Mouse (Mus musculus) neural tube, embryonic 11.5 days (tissue): ENCODE results near the gene Suclg1. TPM values are rescaled to one million over a fixed set of nuclear protein-coding genes. Genes with fewer than 3 reads are reported as not detected.

Experiments
- ATAC-seq: fragments of 200-750 bp; cut with Nextera tagmentation; 2 replicates; pipeline ENCODE4 v1.8.0; 2017; ENCODE audit warnings: moderate number of reproducible peaks, mild to moderate bottlenecking, moderate TSS enrichment, moderate library complexity; ENCODE audit not compliant: insufficient read depth, low FRiP score, low TSS enrichment
- DNase-seq: peaks from one replicate; pipeline ENCODE4 v3.0.0-alpha.2; 2015; ENCODE audit warnings: low spot score
- H3K27ac ChIP-seq: fragments of 300-500 bp; sonication (generic); 2 replicates; pipeline ENCODE4 v1.5.1; 2014; ENCODE audit warnings: low read depth, mild to moderate bottlenecking, low read length
- H3K27me3 ChIP-seq: fragments of 300-500 bp; sonication (generic); 2 replicates; pipeline ENCODE4 v1.6.1; 2014; ENCODE audit warnings: mild to moderate bottlenecking, low read length, mixed read lengths; ENCODE audit not compliant: control insufficient read depth, insufficient read depth
- H3K36me3 ChIP-seq: fragments of 300-500 bp; sonication (generic); 2 replicates; pipeline ENCODE4 v1.6.1; 2014; ENCODE audit warnings: mild to moderate bottlenecking, low read length, moderate library complexity, mixed read lengths; ENCODE audit not compliant: control insufficient read depth, insufficient read depth
- H3K4me1 ChIP-seq: fragments of 300-500 bp; sonication (generic); 2 replicates; pipeline ENCODE4 v1.6.1; 2014; ENCODE audit warnings: low read length, mixed read lengths; ENCODE audit not compliant: control insufficient read depth, insufficient read depth
- H3K4me2 ChIP-seq: fragments of 300-500 bp; sonication (generic); 2 replicates; pipeline ENCODE4 v1.6.1; 2014; ENCODE audit warnings: low read depth, mild to moderate bottlenecking, moderate library complexity
- H3K4me3 ChIP-seq: fragments of 300-500 bp; sonication (generic); 2 replicates; pipeline ENCODE4 v1.5.1; 2014; ENCODE audit warnings: low read depth, low read length
- H3K9ac ChIP-seq: fragments of 300-500 bp; sonication (generic); 2 replicates; pipeline ENCODE4 v1.6.1; 2014; ENCODE audit warnings: mild to moderate bottlenecking, low read length
- H3K9me3 ChIP-seq: fragments of 300-500 bp; sonication (generic); 2 replicates; pipeline ENCODE4 v1.6.1; 2016; ENCODE audit warnings: low read length; ENCODE audit not compliant: control insufficient read depth
- WGBS: fragments of 180-500 bp; shearing (Covaris S2); extraction: QIAGEN DNeasy Blood & Tissue Kit; methylation state at CpG from one replicate; pipeline ENCODE4 v1.1.7; 2014; 5-methylcytosine and 5-hydroxymethylcytosine counted together
- polyA plus RNA-seq: library from polyadenylated mRNA; unstranded; fragments of >200 nt; fragmentation: Nextera tagmentation; extraction: Ambion mirVana; gene quantifications from 2 replicates; pipeline ENCODE4 v1.2.1, GENCODE M21; 2014

The Suclg1 gene
- polyA plus RNA-seq, 1 experiment from 2014 or later, result 159 TPM

- no peaks in the 10 kb centered on the region for H3K36me3 ChIP-seq
- H3K4me1 ChIP-seq, result no peaks in the 10 kb centered on the region
- ATAC-seq, result no peak
- 71% methylated on average over 3 of the region's 3 CpGs for WGBS
- H3K27ac ChIP-seq, result no peak overlapping the region
- H3K4me2 ChIP-seq, result no peak overlapping the region
- no peak overlapping the region for H3K9ac ChIP-seq
- H3K27me3 ChIP-seq, result no peaks in the 10 kb centered on the region
- H3K4me3 ChIP-seq, result no peak overlapping the region
- no peaks in the 10 kb centered on the region for H3K9me3 ChIP-seq
- DNase-seq, result no peak
Measured at GRCm38 (mm10) chr6:73235650-73236049, 12.5 kb upstream of the Suclg1 start.

DNA sequence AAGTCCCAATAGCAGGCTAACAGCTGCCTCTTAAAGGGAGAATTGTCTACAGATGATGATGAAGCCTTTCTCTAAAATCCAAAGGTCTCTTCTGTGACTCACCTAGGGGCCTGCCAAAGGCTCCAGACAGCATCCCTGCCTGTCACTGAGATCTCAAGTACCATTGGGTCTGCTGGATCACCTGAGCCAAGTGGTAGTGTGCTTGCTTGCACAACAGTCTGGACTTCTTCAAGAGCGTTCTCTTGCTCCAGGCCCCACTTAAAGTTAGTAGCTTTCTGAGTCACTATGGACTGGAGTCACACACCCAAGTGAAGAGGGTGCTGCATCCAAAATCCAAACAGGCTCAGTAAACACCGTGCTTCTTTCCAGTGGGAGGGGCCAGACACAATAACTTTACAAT lies 1.4 kb upstream of the Suclg1 start:
- 79% methylated on average over 2 of the region's 2 CpGs for WGBS
- H3K4me3 ChIP-seq, result no peak overlapping the region
- no peaks in the 10 kb centered on the region for H3K36me3 ChIP-seq

DNA sequence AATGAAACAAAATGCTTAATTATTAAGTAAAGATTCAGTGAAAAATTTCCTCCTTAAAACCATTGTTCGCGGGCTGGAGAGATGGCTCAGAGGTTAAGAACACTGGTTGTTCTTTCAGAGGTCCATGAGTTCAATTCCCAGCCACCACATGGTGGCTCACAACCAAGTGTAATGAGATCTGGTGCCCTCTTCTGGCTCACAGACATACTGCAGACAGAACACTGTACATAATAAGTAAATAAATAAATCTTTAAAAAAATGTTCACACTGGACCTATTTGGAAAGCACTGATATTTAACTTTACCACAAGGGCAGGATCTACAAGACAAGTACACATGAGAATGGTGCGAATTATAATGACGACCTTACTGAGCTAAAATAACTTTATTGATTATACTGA lies 730 bp upstream of the Suclg1 start:
- ATAC-seq (no peak), DNase-seq (no peak)

More for the DNA sequence above, 1.4 kb upstream of the Suclg1 start:
- ATAC-seq, result no peak
- Histone ChIP-seq H3K27me3 (no peaks in the 10 kb centered on the region), H3K27ac (no peak overlapping the region), H3K4me2 (no peak overlapping the region), H3K4me1 (peaks cover 6% of the 10 kb centered on the region; the same call in 1 of the 2 replicates), H3K9ac (no peak overlapping the region), H3K9me3 (no peaks in the 10 kb centered on the region)
- DNase-seq, result no peak

DNA sequence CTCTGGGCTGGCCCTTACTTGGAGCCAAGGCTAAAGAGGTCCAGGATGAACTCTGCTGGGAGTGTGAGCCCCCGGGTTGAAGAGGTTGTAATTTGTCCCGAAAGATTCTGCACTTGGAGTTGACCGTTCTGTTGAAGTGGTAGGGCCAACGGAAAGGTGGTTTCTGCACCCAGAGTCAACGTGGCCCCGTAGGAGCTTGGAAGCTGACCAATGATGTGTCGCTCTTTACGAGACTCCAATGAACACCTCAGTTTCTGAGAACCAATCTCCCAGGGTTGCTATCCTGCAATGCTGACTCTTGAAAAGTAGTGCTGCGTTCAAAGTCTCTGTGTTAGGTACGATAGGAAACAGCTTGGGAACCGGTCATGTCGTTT lies 854 bp downstream of the Suclg1 start:
- DNase-seq (peak; percentile 30), ATAC-seq (no peak; the same call in 1 of the 2 replicates)
- peak overlapping the region; percentile 69 for H3K4me2 ChIP-seq
- H3K4me3 ChIP-seq, result peak overlapping the region; percentile 84
- H3K27ac ChIP-seq, result no peak overlapping the region
- no peaks in the 10 kb centered on the region for H3K27me3 ChIP-seq
- H3K9ac ChIP-seq, result peak overlapping the region; percentile 80
- peaks cover 6% of the 10 kb centered on the region; the same call in 1 of the 2 replicates for H3K4me1 ChIP-seq
- no peaks in the 10 kb centered on the region for H3K36me3 ChIP-seq
- H3K9me3 ChIP-seq, result no peaks in the 10 kb centered on the region
- WGBS, result 11% methylated on average over 12 of the region's 12 CpGs

More for the DNA sequence above, 730 bp upstream of the Suclg1 start:
- Histone ChIP-seq H3K4me1 (peaks cover 6% of the 10 kb centered on the region; the same call in 1 of the 2 replicates), H3K4me3 (peak overlapping the region; percentile 84), H3K9me3 (no peaks in the 10 kb centered on the region), H3K4me2 (peak overlapping the region; percentile 69), H3K27me3 (no peaks in the 10 kb centered on the region), H3K36me3 (no peaks in the 10 kb centered on the region), H3K27ac (no peak overlapping the region), H3K9ac (no peak overlapping the region)
- WGBS, result 46% methylated on average over 4 of the region's 4 CpGs

DNA sequence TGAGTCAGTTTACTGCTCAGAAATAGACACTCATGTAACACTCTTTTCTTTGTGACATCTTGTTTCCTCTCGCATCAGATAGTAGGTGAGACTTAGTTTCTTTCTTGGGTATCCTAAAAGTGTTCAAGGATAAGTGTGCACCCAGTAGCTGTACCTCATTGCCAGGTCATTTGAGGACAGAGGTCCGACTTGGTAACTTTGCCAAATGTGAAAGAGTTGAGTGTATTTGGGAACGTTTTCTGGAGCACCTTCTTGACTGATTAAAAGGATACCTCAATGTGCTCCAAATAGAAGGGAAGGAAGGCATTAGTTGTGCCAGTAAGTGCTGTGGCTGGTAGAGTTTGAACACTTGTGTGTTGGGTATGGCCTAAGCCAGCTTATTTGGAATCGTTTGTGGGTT lies 1.7 kb downstream of the Suclg1 start:
- 90% methylated on average over 4 of the region's 4 CpGs for WGBS
- H3K9ac ChIP-seq, result no peak overlapping the region
- no peak for DNase-seq
- no peak overlapping the region for H3K4me3 ChIP-seq
- no peaks in the 10 kb centered on the region for H3K27me3 ChIP-seq
- H3K4me1 ChIP-seq, result peaks cover 6% of the 10 kb centered on the region; the same call in 1 of the 2 replicates
- peak overlapping the region; percentile 69; the same call in 1 of the 2 replicates for H3K4me2 ChIP-seq
- no peak overlapping the region for H3K27ac ChIP-seq
- no peak for ATAC-seq
- H3K36me3 ChIP-seq, result no peaks in the 10 kb centered on the region
- no peaks in the 10 kb centered on the region for H3K9me3 ChIP-seq

DNA sequence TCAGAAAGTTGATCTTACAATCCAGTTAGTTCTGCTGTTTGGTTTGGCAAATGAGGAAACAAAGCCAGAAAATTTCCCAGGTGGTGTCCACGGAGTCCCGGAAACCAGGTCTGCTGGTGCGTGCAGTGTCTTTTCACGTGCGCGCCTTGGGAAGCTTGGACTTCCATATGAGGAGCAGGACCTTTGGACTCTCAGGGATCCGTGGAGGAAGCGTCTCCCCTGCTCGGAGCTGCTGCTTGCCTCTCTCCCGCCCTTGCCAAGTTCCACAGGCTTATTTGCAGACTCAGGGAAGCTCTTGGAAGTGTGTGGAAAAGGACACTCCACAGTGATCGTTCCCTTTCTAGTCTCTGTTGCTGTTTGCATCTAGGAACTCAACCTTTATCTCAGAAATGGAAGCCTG lies 3.2 kb downstream of the Suclg1 start:
- H3K27me3 ChIP-seq, result no peaks in the 10 kb centered on the region
- no peak overlapping the region for H3K9ac ChIP-seq
- ATAC-seq (no peak), DNase-seq (no peak)
- WGBS, result 94% methylated on average over 11 of the region's 11 CpGs
- no peaks in the 10 kb centered on the region for H3K36me3 ChIP-seq
- peaks cover 6% of the 10 kb centered on the region; the same call in 1 of the 2 replicates for H3K4me1 ChIP-seq
- H3K9me3 ChIP-seq, result no peaks in the 10 kb centered on the region
- no peak overlapping the region for H3K27ac ChIP-seq
- no peak overlapping the region for H3K4me3 ChIP-seq
- no peak overlapping the region for H3K4me2 ChIP-seq

DNA sequence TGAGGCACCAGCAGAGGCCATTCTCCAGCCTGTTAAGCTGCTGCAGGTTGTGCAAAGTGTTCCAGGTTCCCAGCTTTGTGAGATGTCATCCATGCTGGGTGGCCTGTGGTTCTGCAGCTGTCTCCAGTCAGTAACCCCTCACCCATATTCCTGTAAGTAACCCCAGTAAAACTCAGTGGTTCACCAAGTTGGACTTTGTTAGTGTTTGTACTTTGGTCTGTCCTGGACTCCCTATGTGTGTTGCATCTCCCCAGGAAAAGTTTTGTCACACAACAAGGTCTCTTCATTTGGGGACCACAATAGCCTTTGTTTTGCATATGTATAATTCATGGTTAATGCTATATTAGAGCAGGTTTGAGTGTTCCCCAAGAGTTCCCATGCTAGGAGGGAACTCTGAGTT lies 4.2 kb downstream of the Suclg1 start:
- DNase-seq (no peak), ATAC-seq (no peak)
- no peaks in the 10 kb centered on the region for H3K36me3 ChIP-seq
- H3K4me3 ChIP-seq, result no peak overlapping the region
- no peaks in the 10 kb centered on the region for H3K27me3 ChIP-seq
- H3K9me3 ChIP-seq, result no peaks in the 10 kb centered on the region
- H3K4me2 ChIP-seq, result no peak overlapping the region
- peaks cover 6% of the 10 kb centered on the region; the same call in 1 of the 2 replicates for H3K4me1 ChIP-seq
- H3K27ac ChIP-seq, result no peak overlapping the region
- H3K9ac ChIP-seq, result no peak overlapping the region

DNA sequence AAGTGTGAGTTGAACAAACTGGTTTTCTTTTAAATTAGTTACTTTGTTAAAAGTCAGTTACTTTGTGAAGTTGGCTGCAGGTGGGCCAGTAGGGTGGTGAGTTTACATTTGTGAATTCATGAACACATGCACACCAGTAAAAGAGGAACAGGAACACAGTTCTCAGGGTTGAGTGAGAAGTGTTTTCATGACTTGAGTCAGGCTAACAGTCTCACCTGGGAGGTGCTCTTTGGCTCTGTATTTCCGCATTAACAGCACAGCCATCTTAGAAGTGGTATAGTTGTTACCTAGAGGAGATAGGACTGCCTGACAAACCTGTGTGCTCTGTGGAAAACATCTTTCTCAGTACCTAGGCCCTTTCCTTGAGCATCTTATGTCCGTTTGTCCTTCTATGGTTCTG lies 4.8 kb downstream of the Suclg1 start:
- Histone ChIP-seq H3K9me3 (no peaks in the 10 kb centered on the region), H3K4me3 (no peak overlapping the region), H3K27me3 (no peaks in the 10 kb centered on the region), H3K4me2 (no peak overlapping the region), H3K9ac (no peak overlapping the region), H3K27ac (no peak overlapping the region), H3K36me3 (no peaks in the 10 kb centered on the region), H3K4me1 (peaks cover 6% of the 10 kb centered on the region; the same call in 1 of the 2 replicates)
- DNase-seq (no peak), ATAC-seq (no peak)
- WGBS, result 98% methylated on average over 2 of the region's 2 CpGs

GRCm38 (mm10) chr6:73253584-73253983 lies 5.4 kb downstream of the Suclg1 start:
- Histone ChIP-seq H3K4me1 (peaks cover 6% of the 10 kb centered on the region; the same call in 1 of the 2 replicates), H3K9ac (no peak overlapping the region), H3K9me3 (no peaks in the 10 kb centered on the region), H3K4me3 (no peak overlapping the region), H3K4me2 (no peak overlapping the region), H3K27ac (no peak overlapping the region), H3K36me3 (no peaks in the 10 kb centered on the region), H3K27me3 (no peaks in the 10 kb centered on the region)
- ATAC-seq (no peak), DNase-seq (no peak)
- 84% methylated on average over 4 of the region's 4 CpGs for whole genome bisulfite sequencing
